Mouse (Mus musculus) right cerebral cortex, postnatal 4 days (tissue): ENCODE results near the gene Tnrc6c.

Experiments
- DNase-seq: peaks from one replicate; pipeline ENCODE4 v3.0.0-alpha.2; 2022

The Tnrc6c gene

GRCm38 (mm10) chr11:117798160-117798541 is 144.1 kb downstream of the Tnrc6c start:
- DNase-seq = no peak

GRCm38 (mm10) chr11:117799174-117799573 is 145.1 kb downstream of the Tnrc6c start:
- DNase-seq = no peak

- no peak for DNase-seq
These were observed 145.9 kb downstream of the Tnrc6c start for GRCm38 (mm10) chr11:117800038-117800437.

GRCm38 (mm10) chr11:117801650-117802049 is 147.6 kb downstream of the Tnrc6c start:
- DNase-seq = no peak

GRCm38 (mm10) chr11:117803166-117803688 is 149.1 kb downstream of the Tnrc6c start:
- no peak for DNase-seq

GRCm38 (mm10) chr11:117806781-117807180 is 152.7 kb downstream of the Tnrc6c start:
- no peak for DNase-seq

GRCm38 (mm10) chr11:117809407-117810311 is 155.6 kb downstream of the Tnrc6c start, which contains the start of the genes Gm20708 and Syngr2:
Gene Gm20708 (plus strand): TSS chr11:117809668.
Gene Syngr2 (plus strand): TSS chr11:117809668.
- peak; percentile 58 for DNase-seq

- DNase-seq = peak; percentile 72
These were observed 156.4 kb downstream of the Tnrc6c start for GRCm38 (mm10) chr11:117810401-117811046.
